Mouse (Mus musculus) ES-E14 (cell line): ENCODE data around the gene Mycbpap. TPM values are rescaled to one million over a fixed set of nuclear protein-coding genes. Genes with fewer than 3 reads are reported as not detected.
A peak's percentile ranks its signal among the peaks of the same experiment; 100 is the strongest.

ENCODE experiments used
- DNase-seq: peaks from one replicate; pipeline ENCODE4 v3.0.0-alpha.2; 2013; ENCODE audit warnings: low read depth, low spot score
- H3K27ac ChIP-seq: 2 replicates; pipeline ENCODE4 v1.5.1; 2012; ENCODE audit warnings: low read depth, mild to moderate bottlenecking, low read length, moderate library complexity, mixed read lengths; ENCODE audit not compliant: poor library complexity, insufficient read depth, severe bottlenecking
- H3K36me3 ChIP-seq: 2 replicates; pipeline ENCODE4 v1.6.1; 2012; ENCODE audit warnings: mild to moderate bottlenecking, low read length, moderate library complexity, mixed read lengths; ENCODE audit not compliant: control insufficient read depth, poor library complexity, insufficient read depth, severe bottlenecking
- H3K4me1 ChIP-seq, 2 experiments: fragments of 150-350 bp in 1 of 2; sonication (generic) in 1 of 2; 2 replicates each; pipeline ENCODE4 v1.6.1; 2012; ENCODE audit warnings: low read length in 2 of 2, mild to moderate bottlenecking in 1 of 2, mixed read lengths in 1 of 2; ENCODE audit not compliant: control insufficient read depth in 2 of 2, insufficient read depth in 2 of 2, poor library complexity in 1 of 2
- H3K4me3 ChIP-seq, 2 experiments: fragments of 150-350 bp in 1 of 2; sonication (generic) in 1 of 2; 2 replicates each; pipeline ENCODE4 v1.5.1; 2012; ENCODE audit warnings: low read length in 2 of 2, low read depth in 1 of 2, mild to moderate bottlenecking in 1 of 2, mixed read lengths in 1 of 2; ENCODE audit not compliant: insufficient read depth in 1 of 2, poor library complexity in 1 of 2, severe bottlenecking in 1 of 2
- H3K9ac ChIP-seq: 2 replicates; pipeline ENCODE4 v1.6.1; 2012; ENCODE audit warnings: low read depth, mild to moderate bottlenecking, low read length, mixed read lengths; ENCODE audit not compliant: poor library complexity, insufficient read depth, severe bottlenecking
- H3K9me3 ChIP-seq: fragments of 150-350 bp; sonication (generic); 2 replicates; pipeline ENCODE4 v1.6.1; 2012; ENCODE audit warnings: low read depth, mild to moderate bottlenecking, low read length; ENCODE audit not compliant: control insufficient read depth, insufficient read depth
- CHD2 ChIP-seq: IDR thresholded peaks from 2 replicates; pipeline ENCODE4 v1.6.1; 2014; ENCODE audit warnings: mild to moderate bottlenecking, low read depth, low read length, inconsistent platforms
- HCFC1 ChIP-seq: IDR thresholded peaks from 2 replicates; pipeline ENCODE4 v1.6.1; 2012; ENCODE audit warnings: low read length, inconsistent platforms, borderline replicate concordance; ENCODE audit not compliant: insufficient read depth
- MAFK ChIP-seq: IDR thresholded peaks from 2 replicates; pipeline ENCODE4 v1.6.1; 2014; ENCODE audit warnings: mild to moderate bottlenecking, low read depth, low read length, inconsistent platforms; ENCODE audit not compliant: insufficient read depth
- ZC3H11A ChIP-seq: IDR thresholded peaks from 2 replicates; pipeline ENCODE4 v1.6.1; 2012; ENCODE audit warnings: low read depth, mild to moderate bottlenecking, inconsistent platforms, low read length, borderline replicate concordance
- ZNF384 ChIP-seq: IDR thresholded peaks from 2 replicates; pipeline ENCODE4 v1.6.1; 2012; ENCODE audit warnings: low read depth, low read length, inconsistent platforms
- in situ Hi-C, 2 experiments: fragments of 600-800 bp; cut with MboI; formaldehyde crosslinking; loops; one replicate each; pipeline ENCODE4 v1.15.1; 2025; ENCODE audit warnings: low sequenced_read_pairs in 2 of 2, inconsistent platforms in 1 of 2; ENCODE audit not compliant: unreplicated experiment in 2 of 2
- total RNA-seq: library from RNA; depleted of rRNA; stranded (reverse); fragments of 300-350 nt; gene quantifications from 2 replicates; pipeline ENCODE4 v1.2.3, GENCODE M21; 2012

Mycbpap gene
- total RNA-seq, 1 experiment = 0.45 TPM

DNA sequence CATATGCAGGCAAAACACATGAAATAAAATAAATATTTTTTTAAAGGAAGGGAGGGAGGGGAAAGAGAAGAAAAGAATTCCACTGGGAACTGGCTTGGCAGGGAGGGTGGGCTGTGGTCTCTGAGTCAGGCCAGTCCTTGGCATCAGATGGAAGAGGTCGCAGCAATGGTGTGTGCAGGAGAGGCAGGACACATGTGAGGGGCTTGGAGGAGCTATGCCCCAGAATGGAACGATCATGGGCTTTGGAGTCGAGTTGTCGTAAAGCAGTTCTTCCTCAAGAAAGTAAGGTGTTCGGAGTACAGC lies 28.9 kb upstream of the Mycbpap start:
- DNase-seq = no peak
- in situ Hi-C loops = no loop called here
- no peak overlapping the region for H3K27ac ChIP-seq
- no peaks in the 10 kb centered on the region for H3K36me3 ChIP-seq
- peaks cover 0 to 6% of the 10 kb centered on the region in 2 experiments; a peak in 1 of 4 replicates for H3K4me1 ChIP-seq
- H3K4me3 ChIP-seq = no peak overlapping the region
- no peaks in the 10 kb centered on the region for H3K9me3 ChIP-seq
- no peak for TF ChIP-seq HCFC1
- no peak for TF ChIP-seq ZNF384
- H3K9ac ChIP-seq = no peak overlapping the region

DNA sequence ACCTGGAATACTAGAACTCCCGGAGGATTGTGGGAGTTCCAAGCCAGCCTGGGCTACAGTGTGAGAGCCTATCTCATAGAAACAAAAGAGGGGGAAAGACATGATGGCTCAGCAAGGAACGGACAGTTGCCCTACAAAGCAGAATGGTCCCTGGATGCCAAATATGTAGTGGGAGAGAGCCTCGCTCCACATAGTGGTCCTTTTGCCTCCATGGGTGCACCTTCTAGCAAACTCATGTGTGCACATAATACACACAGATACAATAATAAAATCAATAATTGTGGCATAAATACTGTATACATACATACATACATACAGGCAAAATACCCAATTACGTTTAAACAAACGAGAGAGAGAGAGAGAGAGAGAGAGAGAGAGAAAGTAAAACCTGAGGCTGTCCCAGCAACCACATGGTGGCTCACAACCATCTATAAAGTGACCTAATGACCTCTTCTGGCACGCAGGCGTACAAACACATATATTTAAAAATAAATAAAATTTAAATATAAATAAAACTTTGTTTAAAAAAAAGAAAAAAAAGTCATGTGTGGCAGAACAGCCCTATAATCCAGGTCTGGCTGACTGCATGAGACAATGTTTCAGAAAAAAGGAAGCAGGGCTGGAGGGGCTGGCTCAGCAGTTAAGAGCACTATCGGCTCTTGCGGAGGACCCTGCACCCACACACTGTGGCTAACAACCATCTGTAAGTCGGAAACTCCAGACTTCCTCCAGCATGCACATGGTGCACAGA lies 28.3 kb upstream of the Mycbpap start:
- H3K4me1 ChIP-seq = peaks cover 0 to 6% of the 10 kb centered on the region in 2 experiments; a peak in 1 of 4 replicates
- no peak for DNase-seq
- H3K4me3 ChIP-seq = no peak overlapping the region
- H3K9ac ChIP-seq = peak overlapping the region; percentile 7; the same call in 1 of the 2 replicates
- no peak overlapping the region for H3K27ac ChIP-seq
- no peaks in the 10 kb centered on the region for H3K9me3 ChIP-seq
- TF ChIP-seq MAFK (no peak), ZNF384 (no peak), ZC3H11A (no peak), CHD2 (no peak), HCFC1 (no peak)
- in situ Hi-C loops = no loop called here
- H3K36me3 ChIP-seq = no peaks in the 10 kb centered on the region

DNA sequence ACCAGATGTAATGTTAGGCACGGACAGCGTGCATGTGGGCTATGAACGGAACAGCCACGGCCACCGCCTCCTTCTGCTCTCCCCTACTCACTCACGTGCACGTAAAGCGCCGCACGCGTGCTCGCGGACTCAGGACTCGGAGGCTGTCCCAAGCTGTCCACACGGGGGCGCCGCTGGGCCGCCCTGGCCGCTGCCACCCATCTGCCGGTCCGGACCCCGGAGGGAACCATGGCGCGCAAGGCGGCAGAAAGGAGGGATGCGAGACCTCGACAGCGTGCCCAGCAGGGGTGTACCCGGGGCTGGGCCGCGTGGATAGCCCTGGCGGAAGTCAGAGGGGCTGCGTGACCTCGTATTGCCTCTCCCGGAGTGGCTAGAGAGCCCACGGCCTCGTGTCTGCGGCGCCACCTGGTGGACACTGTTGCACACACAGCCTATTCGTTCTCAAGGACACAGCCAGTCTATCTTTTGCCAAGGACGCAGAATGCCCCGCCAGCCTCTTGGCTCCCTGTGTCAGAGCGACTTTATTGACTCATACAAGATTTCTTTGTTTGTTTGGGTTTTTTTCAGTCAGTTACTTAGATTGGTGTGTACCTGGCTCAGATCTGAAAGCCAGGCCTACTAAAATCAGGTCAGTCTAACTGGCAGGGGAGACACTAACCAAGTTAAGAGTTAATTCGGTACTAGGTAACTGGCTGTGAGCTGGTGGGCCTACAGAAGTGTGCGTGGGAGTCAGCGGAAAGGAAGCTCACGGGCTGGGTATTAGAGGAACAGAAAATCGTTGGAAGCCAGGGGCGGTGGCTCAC lies 27.5 kb upstream of the Mycbpap start, which contains the start of gene Rsad1:
Rsad1 (minus strand) TSS at position 368 of the 803 bp plus-strand sequence.
- H3K36me3 ChIP-seq = no peaks in the 10 kb centered on the region
- H3K9ac ChIP-seq = peak within 1 kb of the TSS; percentile 82
- H3K27ac ChIP-seq = no peak within 1 kb of the TSS
- H3K9me3 ChIP-seq = no peaks in the 10 kb centered on the region
- H3K4me3 ChIP-seq = peak within 1 kb of the TSS; percentile 76 to 81
- in situ Hi-C loops = no loop called here
- DNase-seq = peak; percentile 82
- TF ChIP-seq CHD2 = no peak
- TF ChIP-seq ZNF384 = no peak
- no peak for TF ChIP-seq ZC3H11A
- no peak for TF ChIP-seq HCFC1
- TF ChIP-seq MAFK = no peak
- H3K4me1 ChIP-seq = peaks cover 0 to 6% of the 10 kb centered on the region in 2 experiments; a peak in 1 of 4 replicates

DNA sequence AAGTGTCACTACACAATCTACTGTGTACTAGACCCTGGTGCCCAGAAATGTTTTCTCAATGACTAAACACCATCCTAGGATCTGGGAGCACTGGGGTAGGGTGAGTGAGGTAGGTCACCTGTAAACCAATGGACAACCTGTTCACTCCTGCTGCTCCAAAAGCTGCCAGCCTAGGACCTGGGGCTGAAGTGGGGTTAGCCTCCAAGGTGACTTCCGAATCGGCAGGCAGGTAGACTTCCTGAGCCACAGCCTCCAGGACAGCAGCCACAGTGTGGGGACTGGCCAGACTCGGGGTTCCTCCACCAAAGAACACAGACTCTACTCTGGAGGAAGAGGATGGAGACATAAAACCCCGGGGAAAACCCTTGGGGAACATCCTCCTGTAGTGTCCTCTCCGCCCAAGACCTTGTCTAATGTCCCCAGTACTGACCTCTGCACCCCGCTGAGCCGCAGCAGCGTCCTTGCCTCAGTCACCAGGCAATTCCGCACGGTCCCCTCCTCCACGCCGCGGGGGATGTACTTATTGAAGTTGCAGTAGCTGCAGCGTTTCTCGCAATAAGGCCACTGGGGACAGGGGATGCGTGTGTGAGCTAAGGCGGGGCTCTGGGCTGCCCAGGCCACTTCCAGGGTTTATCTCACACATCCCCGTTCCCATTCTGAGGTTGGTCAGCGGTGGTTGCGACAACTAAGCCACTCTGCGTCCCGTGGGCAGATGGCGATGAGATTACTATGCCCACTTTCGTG lies 26.7 kb upstream of the Mycbpap start:
- TF ChIP-seq CHD2 (no peak), ZC3H11A (no peak), ZNF384 (no peak), HCFC1 (no peak), MAFK (no peak)
- Histone ChIP-seq H3K27ac (no peak overlapping the region), H3K4me3 (peak overlapping the region; percentile 76 to 81), H3K9me3 (no peaks in the 10 kb centered on the region), H3K4me1 (peaks cover 0 to 6% of the 10 kb centered on the region in 2 experiments; a peak in 1 of 4 replicates), H3K9ac (peak overlapping the region; percentile 82), H3K36me3 (no peaks in the 10 kb centered on the region)
- in situ Hi-C loops = no loop called here
- no peak for DNase-seq
